Mouse (Mus musculus): Measurements from ENCODE around the gene Olfr220. TPM values are rescaled to one million over a fixed set of nuclear protein-coding genes. Genes with fewer than 3 reads are reported as not detected.

The Olfr220 gene
- not detected in 2 replicates for total RNA-seq (2015; ENCODE audit: low replicate concordance)
- not detected in 2 replicates for total RNA-seq (2017; ENCODE audit: low replicate concordance)

GRCm38 (mm10) chr1:174441782-174442181, at the start of gene Olfr220:
Olfr220 (plus strand) TSS chr1:174442082.
- no peak for ATAC-seq (replicated peaks; ENCODE audit: low FRiP score, poor library complexity, severe bottlenecking)

GRCm38 (mm10) chr1:174422959-174423358, 18.9 kb upstream of the Olfr220 start:
- ATAC-seq (replicated peaks; ENCODE audit: low FRiP score, poor library complexity, severe bottlenecking), result no peak

DNA sequence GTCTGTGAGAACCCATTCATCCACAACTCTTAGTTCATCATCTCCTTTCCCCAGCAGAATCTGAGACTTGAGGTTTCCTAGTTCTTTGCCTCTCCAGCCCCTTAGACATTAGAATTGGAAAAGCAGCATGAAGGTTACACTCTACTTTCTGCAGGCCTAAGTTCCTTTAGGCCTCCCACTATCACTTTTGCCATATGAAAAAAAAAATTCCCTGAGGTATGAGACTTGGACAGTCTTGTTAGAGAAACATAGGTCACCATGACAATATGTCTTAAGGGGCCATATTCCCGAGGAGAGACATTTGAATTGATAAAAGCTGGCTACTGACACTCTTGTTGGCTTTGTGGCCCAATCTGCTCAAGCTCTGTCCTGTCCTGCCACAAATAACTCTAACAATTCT, 18.1 kb upstream of the Olfr220 start, which contains the start of gene Olfr414:
Olfr414 (plus strand) TSS at position 301 of the 400 bp plus-strand sequence.
- ATAC-seq (replicated peaks; ENCODE audit: low FRiP score, poor library complexity, severe bottlenecking), result no peak

DNA sequence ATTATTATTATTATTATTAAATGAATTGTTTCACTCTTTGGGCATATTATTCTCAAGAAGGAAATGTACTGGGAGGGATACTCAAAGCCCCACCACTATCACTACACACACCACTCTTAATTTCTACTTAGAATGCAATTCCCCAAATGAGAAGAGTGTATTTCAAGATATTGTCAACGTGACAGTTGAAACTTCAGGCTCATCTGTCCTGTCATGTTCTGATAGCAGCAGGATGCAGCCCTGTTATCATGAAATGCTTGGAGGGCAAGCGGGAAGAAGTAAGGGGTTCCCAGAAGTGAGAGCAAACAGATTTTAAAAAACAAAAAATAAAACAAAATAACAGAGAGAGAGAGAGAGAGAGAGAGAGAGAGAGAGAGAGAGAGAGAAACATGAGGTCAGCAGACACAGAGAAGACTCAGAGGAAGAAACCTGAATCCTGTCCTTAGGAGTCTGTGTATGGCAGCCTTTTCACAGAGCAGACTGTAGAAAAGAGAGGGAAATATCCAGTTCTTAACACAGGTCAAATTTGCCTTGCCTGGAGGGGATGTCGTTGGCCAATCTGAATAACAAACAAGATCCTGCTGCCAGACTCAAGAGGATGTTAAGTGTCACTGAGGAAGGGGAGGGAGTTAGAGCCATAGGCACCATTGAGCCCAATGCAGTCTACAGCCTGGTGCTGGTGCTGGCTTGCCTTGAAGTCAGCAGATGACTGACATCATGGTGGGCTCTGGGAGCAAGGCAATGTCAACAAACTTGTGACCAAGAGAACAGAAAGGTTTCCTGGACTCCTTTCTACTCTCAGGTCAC, 15.5 kb upstream of the Olfr220 start:
- peak; percentile 63 for ATAC-seq (replicated peaks; ENCODE audit: low FRiP score, poor library complexity, severe bottlenecking)

DNA sequence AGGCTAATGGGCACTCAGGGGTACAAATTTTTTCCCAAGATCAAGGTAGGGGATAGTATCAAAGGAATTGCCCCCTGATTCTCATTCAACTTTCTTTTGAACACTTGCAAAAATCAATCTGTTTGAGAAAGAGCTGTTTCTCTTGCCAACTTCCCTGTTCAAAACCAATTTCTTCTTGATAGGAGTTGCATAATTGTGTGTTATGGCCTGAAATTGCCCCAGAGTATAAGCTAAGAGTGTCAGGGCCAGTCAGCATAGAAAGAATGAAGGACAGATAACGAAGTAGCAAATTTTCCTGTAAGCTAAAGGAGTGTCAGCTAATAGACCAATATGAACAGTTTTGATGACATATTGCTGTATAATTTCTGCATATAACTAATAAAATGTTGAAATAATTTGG, 14.5 kb upstream of the Olfr220 start:
- no peak for ATAC-seq (replicated peaks; ENCODE audit: low FRiP score, poor library complexity, severe bottlenecking)

GRCm38 (mm10) chr1:174428407-174428806, 13.5 kb upstream of the Olfr220 start:
- ATAC-seq (replicated peaks; ENCODE audit: low FRiP score, poor library complexity, severe bottlenecking), result peak; percentile 62; the same call in 1 of the 2 replicates

DNA sequence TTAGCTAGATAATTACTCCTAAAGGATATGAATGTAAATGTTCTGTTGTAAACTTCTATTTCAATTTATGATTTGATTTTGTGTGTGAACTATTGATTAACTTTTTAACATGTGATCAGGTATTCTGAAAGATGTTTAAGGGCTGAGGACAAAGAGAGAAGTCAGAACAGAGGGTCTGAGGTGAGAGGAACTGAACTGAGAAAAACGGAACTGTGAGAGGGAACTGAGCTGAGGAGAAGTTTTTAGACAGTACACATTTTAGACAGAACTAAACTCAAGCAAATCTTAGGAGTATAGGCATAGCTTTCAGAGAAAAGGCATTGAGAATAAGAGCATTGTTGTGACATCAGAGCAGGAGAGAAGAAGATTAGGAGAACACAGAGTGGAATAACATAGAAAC, 7.8 kb upstream of the Olfr220 start:
- ATAC-seq (replicated peaks; ENCODE audit: low FRiP score, poor library complexity, severe bottlenecking), result no peak

- no peak for ATAC-seq (replicated peaks; ENCODE audit: low FRiP score, poor library complexity, severe bottlenecking)
Observed at GRCm38 (mm10) chr1:174455100-174455499, 13.2 kb downstream of the Olfr220 start.

GRCm38 (mm10) chr1:174465385-174465784, 23.5 kb downstream of the Olfr220 start:
- ATAC-seq (replicated peaks; ENCODE audit: low FRiP score, poor library complexity, severe bottlenecking), result no peak

GRCm38 (mm10) chr1:174466240-174466639, 24.4 kb downstream of the Olfr220 start:
- 0 out of 2 replicates have a peak, but pooled peaks have one; percentile 73 for ATAC-seq (replicated peaks; ENCODE audit: low FRiP score, poor library complexity, severe bottlenecking)

DNA sequence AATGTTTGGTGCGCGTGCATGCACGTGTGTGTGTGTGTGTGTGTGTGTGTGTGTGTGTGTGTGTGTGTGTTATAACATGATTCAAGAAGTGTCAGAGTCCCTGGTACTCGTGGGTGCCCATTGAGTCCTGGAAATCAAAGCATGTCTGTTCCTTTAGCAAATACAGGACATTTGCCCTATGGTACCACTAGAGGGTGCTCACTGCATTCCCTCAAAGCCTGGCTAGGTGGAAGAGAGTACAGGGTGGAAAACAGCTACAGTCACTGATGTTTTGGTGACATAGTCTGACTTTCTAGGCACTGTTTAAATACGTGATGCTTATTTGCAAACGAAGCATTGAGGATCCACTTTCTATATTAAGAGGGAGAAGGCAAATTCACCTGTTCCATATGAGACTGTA, 27.9 kb downstream of the Olfr220 start:
- 0 out of 2 replicates have a peak, but pooled peaks have one; percentile 67 for ATAC-seq (replicated peaks; ENCODE audit: low FRiP score, poor library complexity, severe bottlenecking)

- no peak for ATAC-seq (replicated peaks; ENCODE audit: low FRiP score, poor library complexity, severe bottlenecking)
Observed at GRCm38 (mm10) chr1:174482567-174482966, 40.7 kb downstream of the Olfr220 start.

- no peak for ATAC-seq (replicated peaks; ENCODE audit: low FRiP score, poor library complexity, severe bottlenecking)
Observed at GRCm38 (mm10) chr1:174500064-174500463, 58.2 kb downstream of the Olfr220 start.

Other genes starting within 250 kb of the Olfr220 start
- gene Olfr419, start 190.0 kb upstream of the Olfr220 start, total RNA-seq (2015; ENCODE audit: low replicate concordance), result not detected in 2 replicates
- 2.9 TPM in 1 of 2 replicates, not detected in the other for gene Olfr419, start 190.0 kb upstream of the Olfr220 start, total RNA-seq (2017; ENCODE audit: low replicate concordance)
- not detected in 2 replicates for gene Mptx1, start 111.6 kb upstream of the Olfr220 start, total RNA-seq (2015; ENCODE audit: low replicate concordance)
- gene Mptx1, start 111.6 kb upstream of the Olfr220 start, total RNA-seq (2017; ENCODE audit: low replicate concordance), result not detected in 2 replicates
- 0.42 TPM in 1 of 2 replicates, not detected in the other for gene Olfr417, start 77.0 kb upstream of the Olfr220 start, total RNA-seq (2015; ENCODE audit: low replicate concordance)
- 0.17 TPM in 1 of 2 replicates, not detected in the other for gene Olfr417, start 77.0 kb upstream of the Olfr220 start, total RNA-seq (2017; ENCODE audit: low replicate concordance)
- gene Olfr248, start 51.0 kb upstream of the Olfr220 start, total RNA-seq (2015; ENCODE audit: low replicate concordance), result not detected in 2 replicates
- not detected in 2 replicates for gene Olfr248, start 51.0 kb upstream of the Olfr220 start, total RNA-seq (2017; ENCODE audit: low replicate concordance)
- gene Olfr414, start 18.0 kb upstream of the Olfr220 start, total RNA-seq (2015; ENCODE audit: low replicate concordance), result not detected in 2 replicates
- 0.60 TPM in 1 of 2 replicates, not detected in the other for gene Olfr414, start 18.0 kb upstream of the Olfr220 start, total RNA-seq (2017; ENCODE audit: low replicate concordance)
- not detected in 2 replicates for gene Fmn2, start 59.7 kb downstream of the Olfr220 start, total RNA-seq (2015; ENCODE audit: low replicate concordance)
- 0.09 TPM in 1 of 2 replicates, not detected in the other for gene Fmn2, start 59.7 kb downstream of the Olfr220 start, total RNA-seq (2017; ENCODE audit: low replicate concordance)